Mouse (Mus musculus): ENCODE measurements around the gene Vpreb3.

- TF ChIP-seq POLR2A (IDR thresholded peaks at IDR 0.05; ENCODE audit: control insufficient read depth, low read depth, low read length), result no peak
- TF ChIP-seq CTCF (IDR thresholded peaks at IDR 0.05; ENCODE audit: control insufficient read depth, insufficient read depth, insufficient replicate concordance, low read depth, low read length), result no peak
Observed at GRCm38 (mm10) chr10:75978835-75979157, 35.9 kb downstream of the Vpreb3 start.

Data from testis, adult 2 months (tissue).